Mouse (Mus musculus) erythroid progenitor cell, adult 5-6 weeks (primary cell): ENCODE data around the gene Dppa4. TPM values are rescaled to one million over a fixed set of nuclear protein-coding genes. Genes with fewer than 3 reads are reported as not detected.
"Not testable (repeated sequence)": the region's sequence is repeated elsewhere in the genome, so short reads cannot be mapped to it uniquely, and the experiment has no call there.

Experiments used
- ATAC-seq: replicated peaks from 2 replicates; pipeline ENCODE4 v1.8.0; 2016; ENCODE audit warnings: moderate number of reproducible peaks, mild to moderate bottlenecking, moderate TSS enrichment, inconsistent platforms; ENCODE audit not compliant: poor library complexity, low FRiP score, severe bottlenecking
- total RNA-seq, 2 experiments: library from RNA; stranded (forward) in 1 of 2; stranded (reverse) in 1 of 2; fragments of 150-400 nt in 1 of 2; fragments of 186-747, 209-891 nt in 1 of 2; gene quantifications; 2 replicates each; pipeline versions ENCODE4 v1.2.3 to v1.2.4; 2015 to 2017; ENCODE audit warnings: low replicate concordance in 2 of 2

The Dppa4 gene
- total RNA-seq (2015; ENCODE audit: low replicate concordance) (not detected in 2 replicates), total RNA-seq (2017; ENCODE audit: low replicate concordance) (not detected in 2 replicates)

GRCm38 (mm10) chr16:48283517-48283916 is at the start of gene Dppa4:
Gene Dppa4, plus strand, starts transcription at chr16:48283733.
- no peak for ATAC-seq

DNA sequence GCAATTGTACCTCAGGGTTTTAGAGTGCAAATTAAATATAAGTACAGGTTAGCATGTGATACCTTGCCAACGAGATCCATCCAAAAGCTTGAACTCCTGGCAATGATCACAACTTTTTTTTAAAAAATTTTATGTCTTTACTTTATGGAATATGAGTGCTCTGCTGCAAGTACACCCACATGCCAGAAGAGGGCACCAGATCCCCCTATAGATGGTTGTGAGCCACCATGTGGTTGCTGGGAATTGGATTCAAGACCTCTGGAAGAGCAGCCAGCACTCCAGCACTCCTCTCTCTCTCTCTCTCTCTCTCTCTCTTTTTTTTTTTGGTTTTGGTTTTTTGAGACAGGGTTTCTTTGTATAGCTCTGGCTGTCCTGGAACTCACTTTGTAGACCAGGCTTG is 48.5 kb upstream of the Dppa4 start:
- no peak for ATAC-seq

DNA sequence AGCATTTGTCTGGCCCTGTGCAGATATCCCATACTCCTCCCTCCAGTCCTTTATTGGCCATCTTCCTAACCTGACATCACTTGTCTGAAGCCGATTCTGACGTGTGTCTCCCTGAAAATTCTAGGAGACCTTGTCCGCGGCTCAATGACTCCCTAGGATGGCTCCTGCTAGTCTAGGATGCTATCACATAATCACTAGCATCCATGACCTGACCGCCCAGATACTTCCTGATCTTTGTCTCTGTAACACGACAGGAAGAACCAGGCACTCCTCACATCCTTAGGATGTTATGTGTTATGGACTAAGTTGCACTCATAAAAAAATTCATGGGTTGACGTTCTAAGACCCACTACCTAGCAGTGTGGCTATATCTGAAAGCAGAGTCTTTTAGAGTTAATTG is 45.9 kb upstream of the Dppa4 start:
- ATAC-seq: no peak

DNA sequence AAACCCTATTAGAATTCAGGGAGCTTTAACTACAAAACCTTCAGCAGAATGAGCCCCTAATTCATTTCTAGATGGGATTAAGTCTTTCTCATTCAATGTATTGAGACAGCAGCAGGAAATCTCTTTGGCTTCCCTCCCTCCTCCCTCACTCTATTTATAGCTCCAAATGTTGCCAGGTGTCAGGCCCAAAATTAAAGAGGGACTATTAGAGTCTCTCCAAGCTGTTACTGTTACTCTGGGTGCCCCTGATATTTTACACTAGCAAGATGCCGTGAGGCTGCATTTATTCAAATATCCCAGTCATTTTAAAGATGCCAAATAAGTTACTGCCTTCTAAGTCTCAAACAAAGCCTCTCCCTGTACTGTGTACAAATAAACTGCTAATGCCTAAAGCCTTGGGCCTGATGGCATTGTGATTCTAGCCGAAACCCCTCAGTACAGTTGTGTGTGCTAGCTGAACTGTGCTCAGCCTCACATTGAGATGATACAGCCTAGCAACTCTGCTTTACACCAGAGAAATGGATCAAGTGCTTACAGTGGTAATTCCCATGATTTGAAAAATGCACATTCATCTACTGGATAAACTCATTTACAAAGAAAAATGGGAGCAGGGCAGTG is 36.4 kb upstream of the Dppa4 start:
- ATAC-seq: no peak

DNA sequence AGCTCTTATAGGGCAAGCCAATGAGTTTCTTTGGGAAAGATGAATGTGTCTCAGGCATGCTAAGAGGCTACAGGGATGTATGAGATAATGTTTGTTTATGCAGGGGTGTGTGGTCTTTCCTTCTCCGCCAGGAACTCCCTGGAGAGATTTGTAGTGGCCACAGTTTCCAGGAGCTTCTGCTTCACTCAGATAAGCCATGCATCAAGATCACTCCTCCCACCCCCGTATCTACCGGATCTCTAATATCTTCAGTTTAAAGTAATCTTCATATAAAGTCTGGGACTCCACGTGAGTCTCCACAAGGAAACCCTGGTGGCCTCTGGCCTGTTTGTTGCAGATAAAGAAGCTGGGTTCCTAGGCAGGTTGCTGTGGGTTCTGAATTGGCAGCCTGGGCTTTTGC is 30.7 kb upstream of the Dppa4 start:
- ATAC-seq: peak; percentile 65

GRCm38 (mm10) chr16:48254584-48254983 is 28.9 kb upstream of the Dppa4 start:
- ATAC-seq: no peak

DNA sequence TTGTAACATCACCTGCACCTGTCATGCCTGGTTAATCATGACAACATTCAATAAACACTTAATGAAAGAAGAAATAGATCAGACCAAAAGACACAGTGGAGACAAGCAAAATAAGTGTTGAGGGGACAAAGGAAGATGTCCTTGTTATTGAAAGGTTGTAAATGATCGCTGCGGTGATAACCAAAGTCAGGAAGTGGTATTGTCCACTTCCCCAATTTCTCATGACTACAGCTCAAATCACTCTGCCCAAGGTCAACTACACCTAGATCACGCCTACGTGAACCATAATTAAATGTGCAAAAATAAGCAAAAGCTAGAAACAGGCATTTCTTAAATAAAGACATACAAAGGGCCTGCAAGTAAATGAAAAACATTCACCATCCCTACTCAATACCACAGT is 24.0 kb upstream of the Dppa4 start:
- no peak for ATAC-seq

DNA sequence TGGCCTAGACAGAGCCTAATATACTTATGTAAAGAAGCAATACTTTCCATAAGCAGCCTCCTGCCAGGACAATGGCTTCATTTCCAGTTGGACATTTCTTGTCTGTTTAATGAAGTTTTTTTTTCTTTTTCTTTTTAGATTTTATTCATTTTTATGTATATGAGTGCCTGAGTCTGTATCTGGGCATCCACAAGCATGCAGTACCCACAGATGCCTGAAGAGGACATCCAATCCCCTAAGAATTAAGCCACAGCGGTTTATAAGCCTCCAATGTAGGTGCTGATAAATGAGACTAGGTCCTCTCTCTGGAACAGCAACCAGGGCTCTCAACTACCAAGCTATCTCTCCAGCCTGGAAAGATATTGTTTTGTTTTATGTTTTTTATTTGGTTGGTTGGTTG is 20.6 kb upstream of the Dppa4 start:
- ATAC-seq: no peak

GRCm38 (mm10) chr16:48265856-48266255 is 17.7 kb upstream of the Dppa4 start:
- no peak for ATAC-seq

DNA sequence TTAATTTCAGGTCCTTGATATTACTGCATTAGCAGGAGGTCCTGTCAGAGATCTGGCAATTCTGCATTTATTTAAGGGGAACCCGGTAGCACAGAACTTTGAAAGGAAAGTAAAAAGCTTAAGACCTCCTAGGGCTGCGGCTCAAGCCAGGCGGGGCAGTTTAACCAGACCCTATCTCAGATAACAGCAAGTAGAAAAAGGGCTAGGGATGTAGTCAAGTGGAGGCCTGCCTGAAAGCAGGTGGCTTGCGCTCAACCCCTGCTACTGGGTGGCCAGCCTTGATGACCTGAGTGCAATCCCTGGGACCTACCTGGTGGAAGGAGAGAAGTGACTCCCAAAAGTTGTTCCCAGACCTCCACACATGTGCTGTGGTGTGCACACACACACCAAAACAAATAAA is 6.6 kb upstream of the Dppa4 start:
- no peak for ATAC-seq

DNA sequence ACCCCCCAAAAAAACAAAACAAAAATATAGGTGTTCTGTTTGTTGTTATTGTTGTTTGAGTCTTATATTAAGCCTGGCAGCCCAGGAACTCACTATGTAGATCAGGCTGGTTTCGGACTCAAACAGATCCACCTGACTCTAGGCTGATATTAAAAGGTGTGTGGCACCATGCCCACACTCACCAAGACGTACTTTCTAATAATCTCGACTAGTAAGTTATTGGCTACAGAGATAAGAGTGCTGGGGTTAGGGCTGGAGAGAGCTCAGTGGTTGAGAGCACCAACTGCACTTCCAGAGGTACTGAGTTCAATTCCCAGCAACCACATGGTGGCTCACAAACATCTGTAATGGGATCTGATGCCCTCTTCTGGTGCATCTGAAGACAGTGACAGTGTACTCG is 2.6 kb upstream of the Dppa4 start:
- ATAC-seq: no peak

- ATAC-seq: no peak
These were observed 732 bp upstream of the Dppa4 start for GRCm38 (mm10) chr16:48282801-48283200.

- ATAC-seq: no peak
These were observed 2.0 kb downstream of the Dppa4 start for GRCm38 (mm10) chr16:48285517-48285916.

DNA sequence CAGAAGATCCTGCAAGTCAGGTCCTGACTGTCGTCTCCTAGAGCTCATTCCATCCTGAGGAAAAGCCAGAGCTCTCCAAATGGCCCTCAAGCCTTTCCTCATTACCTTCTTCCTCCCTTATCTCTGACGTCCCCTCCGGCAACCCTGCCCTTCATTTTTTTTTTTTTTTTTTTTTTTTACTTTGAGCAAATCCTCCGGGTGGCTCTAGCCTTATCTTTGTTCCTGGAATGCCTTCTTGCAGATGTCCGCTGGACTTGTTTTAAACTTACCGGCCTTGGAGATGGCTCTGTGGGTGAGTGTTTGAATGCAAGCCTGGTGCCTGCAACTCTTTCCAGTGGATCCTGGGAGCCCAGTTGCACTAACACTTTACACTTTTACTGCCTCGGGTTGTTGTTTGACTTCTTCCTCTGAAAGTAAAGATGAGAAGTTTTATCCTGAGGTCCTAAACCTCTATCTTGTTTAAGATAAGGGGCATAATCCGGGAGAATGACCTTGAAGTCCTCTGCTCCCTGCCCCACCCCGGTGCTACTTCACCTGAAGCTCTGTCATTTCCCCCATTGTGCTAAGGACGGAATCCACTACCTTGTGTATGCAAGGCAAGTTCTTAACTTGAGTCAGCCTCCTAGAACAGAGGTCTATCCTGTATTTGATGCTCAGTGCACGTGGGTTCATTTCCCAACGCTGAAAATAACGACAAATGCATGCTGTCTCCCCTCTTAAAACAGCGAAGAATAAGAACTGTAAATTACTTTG is 14.0 kb downstream of the Dppa4 start:
- ATAC-seq: no peak

GRCm38 (mm10) chr16:48299884-48300283 is 16.4 kb downstream of the Dppa4 start:
- no peak for ATAC-seq

- ATAC-seq: no peak
These were observed 20.0 kb downstream of the Dppa4 start, which contains the start of gene Dppa2 for GRCm38 (mm10) chr16:48303509-48303908. Gene Dppa2, plus strand, starts transcription at chr16:48303908.

- no peak for ATAC-seq
These were observed 20.4 kb downstream of the Dppa4 start for GRCm38 (mm10) chr16:48303983-48304382.

DNA sequence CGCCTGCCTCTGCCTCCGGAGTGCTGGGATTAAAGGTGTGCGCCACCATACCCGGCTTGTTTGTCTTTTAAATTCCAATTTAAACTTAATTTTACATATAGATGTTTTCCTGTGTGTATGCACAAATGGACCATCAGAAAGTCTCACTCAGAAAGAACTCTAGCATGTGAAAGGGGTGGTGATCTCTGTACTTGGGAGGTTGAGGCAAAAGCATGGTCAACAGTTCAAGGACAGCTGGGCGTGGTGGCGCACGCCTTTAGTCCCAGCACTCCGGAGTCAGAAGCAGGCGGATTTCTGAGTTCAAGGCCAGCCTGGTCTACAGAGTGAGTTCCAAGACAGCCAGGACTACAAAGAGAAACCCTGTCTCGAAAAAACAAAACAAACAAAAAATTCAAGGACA is 25.4 kb downstream of the Dppa4 start:
- not testable (repeated sequence) for ATAC-seq

DNA sequence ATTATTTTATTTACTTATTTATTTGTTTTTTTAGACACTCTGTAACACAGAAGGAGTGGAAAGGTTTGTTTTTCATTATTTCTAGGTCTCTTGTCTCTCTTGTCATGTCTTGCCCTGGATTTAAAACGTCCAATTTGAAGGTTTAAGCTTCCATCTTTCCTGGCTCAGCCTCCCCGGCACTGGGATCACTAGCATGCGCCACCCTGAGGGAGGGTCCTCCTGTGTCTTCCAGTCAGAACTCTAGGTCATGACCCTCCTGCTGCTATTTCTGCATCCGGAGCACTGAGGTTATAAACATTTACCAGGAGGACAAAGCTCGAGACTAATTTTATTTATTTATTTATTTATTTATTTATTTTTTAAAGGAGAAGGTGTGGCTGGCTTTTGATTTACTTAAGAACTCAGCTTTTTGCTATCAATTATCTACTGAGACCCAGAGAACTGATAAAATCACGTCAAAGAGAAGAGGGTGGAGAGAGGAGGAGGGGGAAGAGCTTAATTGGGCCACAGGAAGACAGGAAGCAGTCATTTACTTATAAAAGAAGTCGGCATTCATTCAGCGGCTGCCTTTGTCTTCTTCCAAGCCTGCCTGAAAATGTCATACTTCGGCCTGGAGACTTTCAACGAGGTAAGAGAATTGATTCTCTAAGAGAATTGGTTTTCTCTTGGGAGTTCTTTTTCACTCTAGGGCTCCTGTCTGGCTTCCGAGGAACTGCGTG is 26.5 kb downstream of the Dppa4 start:
- no peak for ATAC-seq

DNA sequence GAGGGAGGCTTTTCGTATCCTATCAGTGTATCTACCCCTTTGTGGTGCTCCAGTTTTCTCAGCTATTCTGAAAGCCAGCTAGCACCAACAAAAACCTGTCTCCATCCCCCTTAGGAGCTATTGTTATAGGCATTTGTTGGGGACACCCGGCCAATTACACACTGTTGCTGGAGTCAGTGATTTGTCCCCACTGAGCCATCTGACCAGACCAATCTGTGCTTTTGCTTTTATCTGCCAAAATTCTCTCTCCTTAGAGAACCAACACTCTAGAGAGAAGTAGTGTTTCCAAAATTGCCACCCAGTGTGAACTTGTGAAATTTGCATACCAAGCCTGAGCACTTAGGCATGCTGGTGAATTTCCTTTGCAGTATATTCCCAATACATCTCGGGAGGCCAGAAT is 31.8 kb downstream of the Dppa4 start:
- no peak for ATAC-seq

GRCm38 (mm10) chr16:48320781-48321180 is 37.2 kb downstream of the Dppa4 start:
- ATAC-seq: no peak
